18 mouse cellular contexts compared by ENCODE assay signal in the genomic region with DNA sequence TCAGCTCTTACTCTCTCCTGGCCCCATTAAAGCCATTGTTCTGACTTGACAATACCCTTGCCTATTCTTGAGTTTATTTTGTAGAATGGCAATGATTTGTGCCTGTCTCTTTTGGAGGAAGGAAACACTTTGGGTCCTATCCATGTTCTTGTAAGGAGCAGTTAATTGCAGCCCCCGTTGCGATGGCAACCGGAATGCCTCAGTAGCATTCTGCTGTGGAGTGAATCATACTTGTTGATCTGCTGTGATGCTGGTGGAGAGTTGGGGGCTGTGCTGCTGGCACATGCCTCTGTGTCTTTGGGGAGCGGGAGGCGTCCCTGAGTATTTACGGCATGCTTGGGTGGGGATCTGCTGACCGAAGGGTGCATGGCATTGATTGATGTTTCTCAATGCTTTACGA. TPM values are rescaled to one million over a fixed set of nuclear protein-coding genes. Genes with fewer than 3 reads are reported as not detected.
DNase-seq lines count a peak whose midpoint lies in the region; ATAC-seq and TF ChIP-seq lines count a peak whose summit lies in the region.
"Had no signal": no experiment of that assay in that cellular context is flagged by ENCODE, and none has a peak within 500 bp of the region (broad histone marks: within the 10 kb centered on the region; RNA-seq: fewer than 3 reads in every experiment).

No protein-coding gene starts in this region.

- no peak overlapping the region for H3K4me2 ChIP-seq in forebrain, postnatal 0 days (ENCODE audit: low read depth)
- no peak overlapping the region for H3K4me2 ChIP-seq in forebrain, embryonic 12.5 days
- H3K4me2 ChIP-seq: heart, embryonic 13.5 days; hindbrain, embryonic 14.5 days; liver, embryonic 13.5 days; neural tube, embryonic 13.5 days had no signal

- no peak overlapping the region for H3K9ac ChIP-seq in forebrain, postnatal 0 days
- no peak overlapping the region for H3K9ac ChIP-seq in forebrain, embryonic 12.5 days
- H3K9ac ChIP-seq: heart, embryonic 13.5 days; hindbrain, embryonic 14.5 days; liver, embryonic 13.5 days; neural tube, embryonic 13.5 days had no signal

- 66% methylated on average over 8 of the region's 8 CpGs for WGBS in forebrain, postnatal 0 days
- WGBS in forebrain, embryonic 12.5 days = 85% methylated on average over 8 of the region's 8 CpGs

- H3K4me1 ChIP-seq in forebrain, postnatal 0 days (ENCODE audit: insufficient read depth) = peaks cover 5% of the 10 kb centered on the region; the same call in 1 of the 2 replicates
- H3K4me1 ChIP-seq in forebrain, embryonic 12.5 days = peaks cover 14% of the 10 kb centered on the region
- H3K4me1 ChIP-seq: liver, embryonic 13.5 days had no signal

- H3K27me3 ChIP-seq in forebrain, postnatal 0 days (ENCODE audit: insufficient read depth, low read length) = no peaks in the 10 kb centered on the region
- no peaks in the 10 kb centered on the region for H3K27me3 ChIP-seq in forebrain, embryonic 12.5 days
- H3K27me3 ChIP-seq: liver, embryonic 13.5 days; neural tube, embryonic 13.5 days had no signal

- H3K4me3 ChIP-seq in forebrain, postnatal 0 days (ENCODE audit: low read depth, low read length) = no peak overlapping the region
- no peak overlapping the region for H3K4me3 ChIP-seq in forebrain, embryonic 12.5 days (replicated peaks)
- no peak overlapping the region for H3K4me3 ChIP-seq in left cerebral cortex, adult 2 months
- H3K4me3 ChIP-seq: forebrain, embryonic 10.5 days; heart, embryonic 13.5 days; liver, embryonic 13.5 days; neural tube, embryonic 13.5 days had no signal

- peak; percentile 80 for ATAC-seq in forebrain, postnatal 0 days
- no peak for ATAC-seq in forebrain, embryonic 12.5 days (ENCODE audit: low FRiP score)

- no peak overlapping the region for H3K27ac ChIP-seq in forebrain, postnatal 0 days (ENCODE audit: low read depth, low read length)
- H3K27ac ChIP-seq in forebrain, embryonic 12.5 days = no peak overlapping the region
- peak overlapping the region; percentile 79 for H3K27ac ChIP-seq in left cerebral cortex, adult 2 months
- H3K27ac ChIP-seq: heart, embryonic 13.5 days; hindbrain, embryonic 14.5 days; liver, embryonic 13.5 days; neural tube, embryonic 13.5 days had no signal

- no peaks in the 10 kb centered on the region for H3K9me3 ChIP-seq in forebrain, postnatal 0 days (ENCODE audit: low read length)
- H3K9me3 ChIP-seq in forebrain, embryonic 12.5 days = no peaks in the 10 kb centered on the region
- H3K9me3 ChIP-seq: forebrain, embryonic 10.5 days; liver, embryonic 13.5 days; neural tube, embryonic 13.5 days had no signal

- TF ChIP-seq CTCF in forebrain, postnatal 0 days (IDR thresholded peaks at IDR 0.05; ENCODE audit: low read depth) = no peak
- TF ChIP-seq CTCF in left cerebral cortex, adult 2 months (IDR thresholded peaks at IDR 0.05) = no peak

- no peaks in the 10 kb centered on the region for H3K36me3 ChIP-seq in forebrain, postnatal 0 days (ENCODE audit: insufficient read depth)
- H3K36me3 ChIP-seq in forebrain, embryonic 12.5 days (replicated peaks) = no peaks in the 10 kb centered on the region
- H3K36me3 ChIP-seq: forebrain, embryonic 10.5 days; liver, embryonic 13.5 days; neural tube, embryonic 13.5 days had no signal

- peak; percentile 63 for DNase-seq in forebrain, postnatal 0 days
- peak; percentile 64 to 76 for DNase-seq in frontal cortex, adult 2 months (ENCODE audit: extremely low spot score in 1 of 2, low spot score in 1 of 2)
- DNase-seq in left cerebral cortex, adult 2 months (ENCODE audit: extremely low spot score in 1 of 2, low spot score in 2 of 2) = peak; percentile 63 to 66
- DNase-seq in right cerebral cortex, postnatal 14 days = peak; percentile 62
- DNase-seq in gastrocnemius, postnatal 10 days = no peak
- no peak for DNase-seq in heart, postnatal 14 days
- DNase-seq in heart, postnatal 25 days (ENCODE audit: low spot score) = no peak
- DNase-seq: adrenal gland, postnatal 25 days; gastrocnemius, postnatal 36 days; kidney, adult 8-10 months; liver, embryonic 13.5 days; lung, postnatal 10 days; midbrain, embryonic 14.5 days had no signal

- intact Hi-C loops in left cerebral cortex, adult 2 months (cut with DNase I) = loop anchor here (2.0 kb wide), 1 partner anchor 14 kb away; no protein-coding TSS in a partner anchor
- intact Hi-C loops in heart, postnatal 14 days (cut with DNase I) = no loop called here
- intact Hi-C loops in heart, postnatal 25 days (cut with DNase I) = no loop called here

RNA-seq across cellular contexts. Expression of a gene that starts 32.1 kb away (rescaled TPM):
- 26.7 and 41.1 TPM in 2 replicates for total RNA-seq in forebrain, postnatal 0 days (2014; rRNA removed)
- 18.6 and 19.6 TPM in 2 replicates for polyA plus RNA-seq in forebrain, postnatal 0 days (2015; fragmentation: Nextera tagmentation; extraction: Ambion mirVana)
- 39.4 and 45.6 TPM in 2 replicates for polyA plus RNA-seq in forebrain, embryonic 12.5 days (2016; fragmentation: Nextera tagmentation; extraction: Ambion mirVana)
- polyA plus RNA-seq in frontal cortex, adult 2 months (2012; rRNA removed) = 25.3 and 25.6 TPM in 2 replicates
- 1 to 10 TPM; 5.7 to 8.0 TPM for total RNA-seq in left cerebral cortex, adult 2 months (2021)
- 10 to 100 TPM; 63.3 to 73.2 TPM for total RNA-seq in gastrocnemius, postnatal 10 days (2021)
- 100 to 1,000 TPM; 112 to 127 TPM for total RNA-seq in heart, postnatal 14 days (2021)
- 10 to 100 TPM; 71.8 to 76.3 TPM for total RNA-seq in heart, postnatal 25 days (2021)

Comparison
In these comparisons a context has a peak if more than half of its experiments do, and no peak if none do; other contexts are left out.
1. DNase-seq: peak in forebrain, postnatal 0 days (single experiment), frontal cortex, adult 2 months (2 of 2), left cerebral cortex, adult 2 months (2 of 2) and right cerebral cortex, postnatal 14 days (single experiment); none in gastrocnemius, postnatal 10 days (single experiment), heart, postnatal 14 days (0 of 2) and heart, postnatal 25 days (single experiment).